Mouse (Mus musculus): ENCODE measurements around the gene Tpsab1.

The Tpsab1 gene

DNA sequence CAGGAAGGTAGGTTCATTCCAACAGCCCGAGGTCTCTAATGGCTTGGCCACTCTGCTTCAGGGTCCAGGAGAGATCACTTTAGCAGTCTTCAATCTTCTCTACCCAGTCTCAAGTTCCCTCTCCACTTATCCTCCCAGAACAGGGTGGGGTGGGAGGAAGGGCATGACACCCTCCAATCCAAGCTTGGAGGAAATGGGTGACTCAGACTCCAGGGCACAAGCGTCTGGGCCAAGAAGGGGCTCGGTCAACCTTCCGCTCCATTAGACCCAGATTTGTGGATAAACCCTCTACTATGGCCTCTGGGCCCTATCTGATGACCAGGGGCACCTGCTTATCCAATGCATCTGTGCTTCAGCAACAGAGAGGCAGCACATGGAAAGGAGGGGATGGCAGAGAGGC lies at the start of gene Tpsab1:
Tpsab1 (minus strand) TSS at position 101 of the 400 bp plus-strand sequence.
- no peak for DNase-seq (ENCODE audit: low spot score in 2 of 2)

- no peak for DNase-seq (ENCODE audit: low spot score in 2 of 2)
Measured at GRCm38 (mm10) chr17:25394526-25394925, 49.2 kb upstream of the Tpsab1 start.

- DNase-seq (ENCODE audit: low spot score in 2 of 2): no peak
Measured at GRCm38 (mm10) chr17:25374011-25374410, 28.6 kb upstream of the Tpsab1 start.

DNA sequence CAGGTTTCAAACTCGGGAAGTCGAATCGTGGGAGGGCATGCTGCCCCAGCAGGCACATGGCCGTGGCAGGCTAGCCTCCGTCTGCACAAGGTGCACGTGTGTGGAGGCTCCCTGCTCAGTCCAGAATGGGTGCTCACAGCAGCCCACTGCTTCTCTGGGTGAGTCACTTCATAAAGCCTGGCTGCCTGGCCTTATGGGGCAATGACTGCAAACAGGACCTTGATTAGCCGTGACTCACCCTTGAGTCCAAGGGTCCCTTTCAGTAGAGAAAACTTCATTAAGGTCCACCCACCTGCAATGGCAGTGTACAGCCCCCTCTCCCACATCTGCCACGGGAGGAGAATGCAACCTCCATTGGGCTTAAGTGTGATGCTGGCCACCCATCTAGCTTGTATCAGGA lies 27.1 kb upstream of the Tpsab1 start:
- no peak for DNase-seq (ENCODE audit: low spot score in 2 of 2)

- DNase-seq (ENCODE audit: low spot score in 2 of 2): no peak
Measured at GRCm38 (mm10) chr17:25368973-25369372, 23.6 kb upstream of the Tpsab1 start, which contains the start of gene Tpsg1. Gene Tpsg1, plus strand, starts transcription at chr17:25369273.

DNA sequence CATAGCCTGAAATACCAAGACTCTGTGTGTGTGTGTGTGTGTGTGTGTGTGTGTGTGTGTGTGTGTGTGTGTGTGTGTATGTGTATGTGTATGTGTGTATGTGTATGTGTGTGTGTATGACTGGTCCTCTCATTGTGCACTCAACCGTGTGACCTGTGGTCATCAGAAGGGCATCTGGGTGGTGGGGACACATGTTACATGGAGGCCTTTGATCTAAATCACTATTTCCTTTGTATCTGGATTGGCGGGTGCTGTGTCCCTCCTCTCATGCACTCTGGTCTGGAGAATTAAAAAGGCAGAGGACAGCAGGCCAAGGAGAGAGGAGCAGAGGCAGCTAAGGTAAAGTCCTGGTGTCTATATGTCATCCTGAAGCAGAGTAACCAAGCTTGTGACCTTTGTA lies 20.6 kb upstream of the Tpsab1 start, which contains the start of gene Tpsb2:
Tpsb2 (plus strand) TSS at position 301 of the 400 bp plus-strand sequence.
- no peak for DNase-seq (ENCODE audit: low spot score in 2 of 2)

DNA sequence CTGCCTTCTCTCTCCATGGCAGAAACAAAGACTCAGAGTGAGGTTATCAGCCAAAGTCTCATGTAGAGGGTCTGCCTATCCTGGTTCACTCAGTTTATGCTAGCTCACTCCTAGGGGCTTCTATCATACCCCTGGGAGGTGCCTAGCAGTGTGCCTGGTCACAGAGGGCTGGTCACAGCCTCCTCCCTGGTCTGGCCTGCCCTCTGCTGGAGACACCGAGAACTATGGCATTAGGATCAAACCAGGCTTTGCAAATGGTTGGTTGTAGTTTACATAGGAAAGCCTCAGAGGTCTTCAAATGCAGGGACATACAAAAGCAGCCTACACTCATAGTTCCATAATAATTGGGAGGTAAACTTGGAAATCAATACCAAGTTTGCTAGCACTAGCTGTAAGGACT lies 18.4 kb upstream of the Tpsab1 start:
- DNase-seq (ENCODE audit: low spot score in 2 of 2): no peak

DNA sequence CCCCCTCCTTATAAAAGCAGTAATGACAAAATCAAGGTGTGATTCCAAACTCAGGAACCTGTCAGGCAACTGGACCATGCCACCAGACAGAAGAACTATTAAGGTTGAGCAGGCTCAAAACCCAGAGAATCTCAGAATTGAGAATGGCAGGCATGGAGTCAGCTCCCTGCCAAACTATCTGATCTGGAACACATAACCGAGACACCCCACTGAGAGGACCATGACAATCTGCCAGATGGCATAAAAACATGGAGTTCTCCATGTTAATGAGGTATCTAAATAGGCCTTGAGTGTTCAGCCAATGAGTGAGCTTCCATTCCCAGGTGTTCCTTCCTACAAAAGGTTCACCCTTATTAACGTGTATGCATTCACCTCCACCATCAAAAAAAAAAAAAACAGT lies 15.9 kb upstream of the Tpsab1 start:
- no peak for DNase-seq (ENCODE audit: low spot score in 2 of 2)

DNA sequence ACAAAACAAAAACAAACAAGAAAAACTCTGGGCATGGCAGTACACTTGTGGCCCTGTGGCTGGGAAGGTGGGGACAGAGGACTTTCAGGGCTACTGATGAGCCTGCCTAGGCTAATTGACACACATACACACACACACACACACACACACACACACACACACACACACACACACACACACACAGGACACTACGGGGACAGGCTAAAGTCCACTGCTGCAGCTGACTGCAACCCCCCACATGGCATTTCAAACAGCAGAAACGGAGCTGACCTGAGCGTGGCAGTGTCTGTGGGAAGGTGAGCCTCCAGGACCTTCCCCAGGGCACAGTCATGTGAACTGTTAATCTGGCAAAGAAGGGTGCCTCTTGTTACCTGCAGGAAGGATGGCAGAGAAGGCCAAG lies 3.9 kb downstream of the Tpsab1 start:
- no peak for DNase-seq (ENCODE audit: low spot score in 2 of 2)

GRCm38 (mm10) chr17:25340003-25340402 lies 5.4 kb downstream of the Tpsab1 start:
- DNase-seq (ENCODE audit: low spot score in 2 of 2): no peak

DNA sequence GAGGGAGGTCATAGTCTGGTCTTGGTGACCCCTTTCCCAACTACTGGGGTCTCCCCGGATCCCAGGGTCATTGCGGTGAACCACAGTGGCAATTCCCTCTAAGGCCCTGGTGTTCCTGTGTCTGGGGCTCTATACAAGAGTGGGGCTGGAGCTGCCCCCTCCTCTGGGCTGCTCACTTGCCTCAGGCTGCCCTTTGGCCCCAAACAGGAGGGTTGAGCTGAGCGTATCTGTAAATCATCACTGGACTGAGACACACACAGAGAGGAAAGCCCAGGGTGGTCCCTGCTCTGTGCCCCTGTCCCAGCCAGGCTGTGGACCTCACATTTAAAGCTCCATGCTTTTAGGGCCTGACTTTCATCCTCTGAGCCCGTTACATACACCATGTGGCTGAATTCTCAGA lies 7.1 kb downstream of the Tpsab1 start:
- DNase-seq (ENCODE audit: low spot score in 2 of 2): no peak

DNA sequence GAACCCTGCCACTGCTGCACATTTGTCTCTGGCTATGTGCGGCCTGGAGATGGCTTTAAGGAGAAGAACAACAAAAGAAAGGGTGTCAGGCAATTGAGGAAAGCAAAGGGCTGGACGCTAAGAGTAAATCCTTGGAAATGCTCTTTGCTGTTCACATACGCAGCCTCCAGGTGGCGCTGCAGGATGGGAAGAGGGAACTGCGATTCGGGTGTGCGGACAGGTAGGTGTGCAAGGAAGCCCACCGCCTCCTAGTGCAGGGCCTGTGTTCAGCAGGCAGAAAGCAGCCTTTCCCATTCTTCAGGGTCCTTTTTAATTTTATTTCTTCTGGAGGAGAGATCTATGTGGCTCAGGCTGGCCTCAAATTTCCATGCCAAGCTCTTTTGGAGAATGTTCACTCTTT lies 11.4 kb downstream of the Tpsab1 start:
- DNase-seq (ENCODE audit: low spot score in 2 of 2): peak in 1 of 2 experiments; percentile 33

GRCm38 (mm10) chr17:25332321-25332720 lies 13.0 kb downstream of the Tpsab1 start:
- no peak for DNase-seq (ENCODE audit: low spot score in 2 of 2)

DNA sequence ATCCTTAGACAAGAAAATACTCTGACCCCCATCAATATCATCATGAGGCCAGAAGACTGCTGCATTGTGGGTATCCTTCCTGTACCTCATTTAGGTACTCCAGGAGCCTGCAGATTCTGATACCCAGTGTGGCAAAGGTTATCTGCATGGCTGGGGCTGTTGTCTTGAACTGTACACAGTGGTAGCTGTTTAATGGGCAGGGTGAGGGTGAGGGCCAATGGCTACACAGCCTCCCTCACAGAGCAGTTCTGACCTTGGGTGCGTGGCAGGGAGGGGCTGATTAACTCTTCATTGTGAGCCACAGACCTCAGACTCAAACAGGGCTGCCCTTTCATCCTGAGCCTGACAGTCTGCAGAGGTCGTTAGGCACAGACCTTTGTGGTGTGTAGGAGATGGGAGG lies 22.4 kb downstream of the Tpsab1 start:
- no peak for DNase-seq (ENCODE audit: low spot score in 2 of 2)

DNA sequence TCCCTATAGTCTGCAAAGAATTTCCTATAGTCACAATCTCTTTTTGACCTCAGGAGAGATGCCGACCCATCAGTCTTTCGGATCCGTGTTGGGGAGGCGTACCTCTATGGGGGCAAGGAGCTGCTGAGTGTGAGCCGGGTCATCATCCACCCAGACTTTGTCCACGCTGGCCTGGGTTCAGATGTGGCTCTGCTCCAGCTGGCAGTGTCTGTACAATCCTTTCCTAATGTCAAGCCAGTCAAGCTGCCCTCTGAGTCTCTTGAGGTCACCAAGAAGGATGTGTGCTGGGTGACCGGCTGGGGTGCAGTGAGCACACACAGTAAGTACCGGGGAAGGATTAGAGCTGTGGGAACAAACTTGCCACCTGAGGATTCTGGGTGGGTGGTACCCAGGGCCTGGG lies 24.5 kb downstream of the Tpsab1 start:
- DNase-seq (ENCODE audit: low spot score in 2 of 2): no peak

GRCm38 (mm10) chr17:25318354-25318753 lies 27.0 kb downstream of the Tpsab1 start, which contains the start of gene Prss29:
Gene Prss29, plus strand, starts transcription at chr17:25318654.
- DNase-seq (ENCODE audit: low spot score in 2 of 2): no peak

DNA sequence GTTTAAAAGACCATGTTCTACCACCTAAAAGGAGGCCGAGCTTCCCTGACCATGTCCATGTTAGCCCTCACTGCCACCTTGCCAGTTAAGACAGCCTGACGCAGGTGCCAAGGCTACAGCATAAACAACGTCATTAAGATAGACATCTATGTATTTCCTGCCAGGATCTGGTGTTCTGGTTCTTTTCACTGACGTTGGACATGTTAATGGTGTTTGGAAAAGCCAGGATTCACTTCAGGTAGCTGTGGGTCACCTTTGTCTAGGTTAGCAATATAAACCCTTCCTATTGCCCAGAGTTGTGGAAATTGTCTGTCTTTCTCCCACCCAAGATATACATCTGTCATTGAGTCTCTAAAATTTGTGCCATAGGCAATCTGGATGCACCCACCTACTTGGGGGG lies 37.0 kb downstream of the Tpsab1 start, which contains the start of gene Prss28:
Prss28 (plus strand) TSS at position 301 of the 400 bp plus-strand sequence.
- DNase-seq (ENCODE audit: low spot score in 2 of 2): no peak

- DNase-seq (ENCODE audit: low spot score in 2 of 2): no peak
Measured at GRCm38 (mm10) chr17:25298094-25298493, 47.3 kb downstream of the Tpsab1 start, which contains the start of gene Prss34. Gene Prss34, plus strand, starts transcription at chr17:25298394.

DNA sequence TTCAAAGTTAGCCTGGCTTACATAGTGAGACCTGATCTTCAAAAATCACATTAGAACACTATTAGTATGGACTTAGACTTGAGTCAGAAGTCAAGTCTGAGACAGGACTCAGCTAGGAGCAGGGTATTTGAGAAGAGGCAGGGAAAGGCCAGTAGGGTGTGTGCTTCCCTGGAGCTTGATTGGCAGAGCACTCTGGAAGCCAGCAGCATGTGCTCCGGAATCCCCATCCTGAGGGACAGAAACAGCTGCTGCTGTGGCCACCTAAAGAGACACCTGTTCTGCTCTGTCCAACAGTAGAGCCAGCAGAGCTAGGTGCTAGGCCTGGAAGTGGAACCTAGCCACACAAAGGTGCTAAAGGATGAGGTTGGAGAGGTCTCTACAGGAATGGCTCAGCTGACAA lies 51.3 kb downstream of the Tpsab1 start:
- DNase-seq (ENCODE audit: low spot score in 2 of 2): no peak

GRCm38 (mm10) chr17:25293495-25293894 lies 51.9 kb downstream of the Tpsab1 start:
- DNase-seq (ENCODE audit: low spot score in 2 of 2): no peak

All from natural killer cell, adult 2 months (primary cell).